Mouse (Mus musculus): Measurements from ENCODE around the gene Amigo1.

Amigo1 gene

GRCm38 (mm10) chr3:108180514-108180913, 5.6 kb upstream of the Amigo1 start:
- DNase-seq (ENCODE audit: low read depth): no peak

GRCm38 (mm10) chr3:108184742-108185141, 1.4 kb upstream of the Amigo1 start:
- DNase-seq (ENCODE audit: low read depth): no peak

- DNase-seq (ENCODE audit: low read depth): peak; percentile 33
These were observed 556 bp upstream of the Amigo1 start for GRCm38 (mm10) chr3:108185460-108186097.

- DNase-seq (ENCODE audit: low read depth): no peak
These were observed 1.1 kb downstream of the Amigo1 start for GRCm38 (mm10) chr3:108187111-108187795.

GRCm38 (mm10) chr3:108188716-108189490, 2.8 kb downstream of the Amigo1 start:
- DNase-seq (ENCODE audit: low read depth): no peak

GRCm38 (mm10) chr3:108189897-108190296, 3.8 kb downstream of the Amigo1 start:
- DNase-seq (ENCODE audit: low read depth): no peak

- DNase-seq (ENCODE audit: low read depth): no peak
These were observed 7.6 kb downstream of the Amigo1 start for GRCm38 (mm10) chr3:108193686-108194085.

GRCm38 (mm10) chr3:108195287-108195686, 9.2 kb downstream of the Amigo1 start:
- DNase-seq (ENCODE audit: low read depth): no peak

- DNase-seq (ENCODE audit: low read depth): peak; percentile 44
These were observed 9.9 kb downstream of the Amigo1 start for GRCm38 (mm10) chr3:108195941-108196590.

- DNase-seq (ENCODE audit: low read depth): peak; percentile 44
These were observed 10.9 kb downstream of the Amigo1 start for GRCm38 (mm10) chr3:108197066-108197497.

- DNase-seq (ENCODE audit: low read depth): no peak
These were observed 13.1 kb downstream of the Amigo1 start for GRCm38 (mm10) chr3:108199231-108199630.

- DNase-seq (ENCODE audit: low read depth): peak; percentile 96
These were observed 14.5 kb downstream of the Amigo1 start, which contains the start of gene Cyb561d1 for GRCm38 (mm10) chr3:108200329-108201323. Gene Cyb561d1, minus strand, starts transcription at chr3:108201212.

GRCm38 (mm10) chr3:108202506-108202905, 16.4 kb downstream of the Amigo1 start:
- no peak for DNase-seq (ENCODE audit: low read depth)

GRCm38 (mm10) chr3:108203212-108203611, 17.1 kb downstream of the Amigo1 start:
- no peak for DNase-seq (ENCODE audit: low read depth)

- DNase-seq (ENCODE audit: low read depth): peak; percentile 88
These were observed 17.6 kb downstream of the Amigo1 start for GRCm38 (mm10) chr3:108203621-108204325.

GRCm38 (mm10) chr3:108204470-108204869, 18.3 kb downstream of the Amigo1 start:
- DNase-seq (ENCODE audit: low read depth): no peak

- DNase-seq (ENCODE audit: low read depth): no peak
These were observed 19.5 kb downstream of the Amigo1 start for GRCm38 (mm10) chr3:108205601-108206000.

- DNase-seq (ENCODE audit: low read depth): peak; percentile 49
These were observed 20.7 kb downstream of the Amigo1 start for GRCm38 (mm10) chr3:108206731-108207375.

GRCm38 (mm10) chr3:108209001-108209400, 22.9 kb downstream of the Amigo1 start:
- DNase-seq (ENCODE audit: low read depth): no peak

GRCm38 (mm10) chr3:108209536-108209935, 23.4 kb downstream of the Amigo1 start:
- peak; percentile 46 for DNase-seq (ENCODE audit: low read depth)

Data from NIH3T3 (cell line).